ENCODE assay signal across 27 mouse cellular contexts in the genomic region with DNA sequence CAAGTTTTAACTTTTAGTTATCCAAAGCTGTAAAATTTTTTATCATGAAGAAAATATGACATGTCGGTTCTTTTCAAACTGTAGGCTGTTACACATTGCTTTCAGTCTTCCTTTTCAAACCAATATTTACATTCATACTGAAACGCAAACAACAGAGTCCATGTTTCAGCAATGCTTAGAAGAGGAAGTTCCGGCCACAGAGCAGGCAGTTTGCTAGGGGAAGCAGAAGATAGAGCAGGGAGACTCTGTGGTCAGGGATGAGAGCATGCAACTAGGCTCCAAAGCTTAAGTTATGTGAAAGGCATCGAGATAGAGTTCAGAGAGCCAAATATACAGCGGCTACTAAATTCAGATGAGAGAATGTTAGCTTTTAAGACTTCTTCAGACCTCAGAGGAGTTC.
A peak's percentile ranks its signal among the peaks of the same experiment; 100 is the strongest.
DNase-seq lines count a peak whose midpoint lies in the region; ATAC-seq and TF ChIP-seq lines count a peak whose summit lies in the region.
"Had no signal": no experiment of that assay in that cellular context is flagged by ENCODE, and none has a peak within 500 bp of the region (broad histone marks: within the 10 kb centered on the region; RNA-seq: fewer than 3 reads in every experiment).

No protein-coding gene starts in this region.

- H3K79me2 ChIP-seq in liver, adult 2 months (ENCODE audit: control insufficient read depth, insufficient read depth, low read length) = peaks cover 2% of the 10 kb centered on the region; the same call in 1 of the 2 replicates
- H3K79me2 ChIP-seq in macrophage (ENCODE audit: inconsistent target) = no peaks in the 10 kb centered on the region

- H3K36me3 ChIP-seq in liver, adult 2 months (ENCODE audit: control insufficient read depth, insufficient read depth, low read length) = no peaks in the 10 kb centered on the region
- no peaks in the 10 kb centered on the region for H3K36me3 ChIP-seq in liver, embryonic 11.5 days (ENCODE audit: control insufficient read depth, insufficient read depth, low read length)
- no peaks in the 10 kb centered on the region for H3K36me3 ChIP-seq in macrophage (ENCODE audit: inconsistent target)
- H3K36me3 ChIP-seq in splenic B cell, adult 2 months (ENCODE audit: control insufficient read depth, insufficient read depth, low read length, poor library complexity, severe bottlenecking) = no peaks in the 10 kb centered on the region
- H3K36me3 ChIP-seq: embryonic facial prominence, embryonic 15.5 days; limb, embryonic 10.5 days; liver, embryonic 13.5 days; lung, embryonic 15.5 days; midbrain, embryonic 13.5 days had no signal

- DNase-seq in liver, adult 2 months (ENCODE audit: extremely low read depth, low read depth, low spot score) = peak; percentile 63
- no peak for DNase-seq in liver, embryonic 11.5 days (ENCODE audit: low spot score)
- peak; percentile 1 for DNase-seq in splenic B cell, adult 2 months (ENCODE audit: low read depth, low spot score)
- no peak for DNase-seq in cerebellum, adult 9-11 months
- DNase-seq in kidney, postnatal 36 days = no peak
- no peak for DNase-seq in gastrocnemius, adult 2 months
- DNase-seq: adrenal gland, adult 8-10 months; B cell, adult 2 months; cerebellum, adult 8-10 months; gastrocnemius, postnatal 14 days; heart, adult 2 months; kidney, adult 18-20 months; layer of hippocampus, adult 9-11 months; liver, embryonic 13.5 days; lung, postnatal 4 days; right cerebral cortex, postnatal 14 days; thymus, postnatal 14 days had no signal

- no peaks in the 10 kb centered on the region for H3K27me3 ChIP-seq in liver, adult 2 months (ENCODE audit: control insufficient read depth, insufficient read depth, low read length)
- H3K27me3 ChIP-seq in liver, embryonic 11.5 days (replicated peaks; ENCODE audit: control insufficient read depth, insufficient read depth, low read length) = no peaks in the 10 kb centered on the region
- H3K27me3 ChIP-seq in splenic B cell, adult 2 months (ENCODE audit: control insufficient read depth, insufficient read depth, low read length, poor library complexity, severe bottlenecking) = no peaks in the 10 kb centered on the region
- H3K27me3 ChIP-seq: CH12.LX; embryonic facial prominence, embryonic 15.5 days; liver, embryonic 13.5 days; lung, embryonic 15.5 days; midbrain, embryonic 13.5 days had no signal

- no peak for ATAC-seq in liver, embryonic 11.5 days (replicated peaks; ENCODE audit: low FRiP score)
- ATAC-seq: forebrain, embryonic 14.5 days; inflammation-experienced regulatory T-cells, adult 6 months; midbrain, embryonic 13.5 days had no signal

- 36% methylated on average over 5 of the region's 5 CpGs for WGBS in liver, adult 2 months
- 55% methylated on average over 5 of the region's 5 CpGs for WGBS in liver, embryonic 11.5 days
- WGBS in macrophage (ENCODE audit: missing documents) = 2% methylated on average over 5 of the region's 5 CpGs

- no peak overlapping the region for H3K4me3 ChIP-seq in liver, adult 2 months (ENCODE audit: insufficient read depth, low read depth, low read length)
- H3K4me3 ChIP-seq in liver, embryonic 11.5 days (ENCODE audit: low read depth, low read length) = no peak overlapping the region
- no peak overlapping the region for H3K4me3 ChIP-seq in macrophage (ENCODE audit: inconsistent target)
- H3K4me3 ChIP-seq in gastrocnemius, adult 2 months = no peak overlapping the region
- H3K4me3 ChIP-seq: embryonic facial prominence, embryonic 15.5 days; heart, adult 2 months; left cerebral cortex, adult 2 months; limb, embryonic 10.5 days; liver, embryonic 13.5 days; lung, embryonic 15.5 days; midbrain, embryonic 13.5 days had no signal

- H3K27ac ChIP-seq in liver, adult 2 months (replicated peaks; ENCODE audit: insufficient read depth, low read depth, low read length) = peak overlapping the region; percentile 2; the same call in 1 of the 2 replicates
- H3K27ac ChIP-seq in liver, embryonic 11.5 days (ENCODE audit: low read depth, low read length) = no peak overlapping the region
- peak overlapping the region; percentile 72 for H3K27ac ChIP-seq in macrophage
- no peak overlapping the region for H3K27ac ChIP-seq in gastrocnemius, adult 2 months
- H3K27ac ChIP-seq: embryonic facial prominence, embryonic 15.5 days; heart, adult 2 months; hindbrain, embryonic 14.5 days; left cerebral cortex, adult 2 months; limb, embryonic 10.5 days; liver, embryonic 13.5 days; lung, embryonic 15.5 days; midbrain, embryonic 13.5 days had no signal

- H3K9me3 ChIP-seq in liver, embryonic 11.5 days (ENCODE audit: control insufficient read depth, low read length) = no peaks in the 10 kb centered on the region
- H3K9me3 ChIP-seq: embryonic facial prominence, embryonic 15.5 days; limb, embryonic 10.5 days; liver, embryonic 13.5 days; lung, embryonic 15.5 days; midbrain, embryonic 13.5 days had no signal

- no peak for TF ChIP-seq CTCF in liver, adult 2 months (IDR thresholded peaks at IDR 0.05; ENCODE audit: low read depth, low read length)
- TF ChIP-seq CTCF in gastrocnemius, adult 2 months (IDR thresholded peaks at IDR 0.05) = no peak

- no peak for TF ChIP-seq POLR2A in liver, adult 2 months (IDR thresholded peaks at IDR 0.05; ENCODE audit: extremely low read depth, insufficient read depth, low read length)

- no peak overlapping the region for H3K9ac ChIP-seq in liver, adult 2 months (ENCODE audit: low read depth, low read length)
- H3K9ac ChIP-seq in liver, embryonic 11.5 days (ENCODE audit: low read depth, low read length) = no peak overlapping the region
- H3K9ac ChIP-seq: embryonic facial prominence, embryonic 15.5 days; hindbrain, embryonic 14.5 days; liver, embryonic 13.5 days; lung, embryonic 15.5 days; midbrain, embryonic 13.5 days had no signal

- intact Hi-C loops in gastrocnemius, adult 2 months (cut with DNase I) = no loop called here

- H3K4me1 ChIP-seq in liver, adult 2 months (ENCODE audit: control insufficient read depth, insufficient read depth, low read length) = peaks cover 6% of the 10 kb centered on the region
- no peaks in the 10 kb centered on the region for H3K4me1 ChIP-seq in liver, embryonic 11.5 days (replicated peaks; ENCODE audit: control insufficient read depth, insufficient read depth, low read length)
- H3K4me1 ChIP-seq: embryonic facial prominence, embryonic 15.5 days; limb, embryonic 10.5 days; liver, embryonic 13.5 days; lung, embryonic 15.5 days; midbrain, embryonic 13.5 days had no signal

- no peak overlapping the region for H3K4me2 ChIP-seq in liver, embryonic 11.5 days
- H3K4me2 ChIP-seq: embryonic facial prominence, embryonic 15.5 days; hindbrain, embryonic 14.5 days; liver, embryonic 13.5 days; lung, embryonic 15.5 days; midbrain, embryonic 13.5 days had no signal

Comparison
In these comparisons a context has a peak if more than half of its experiments do, and no peak if none do; other contexts are left out.
1. DNase-seq: peak in liver, adult 2 months (single experiment) and splenic B cell, adult 2 months (single experiment); none in liver, embryonic 11.5 days (single experiment), cerebellum, adult 9-11 months (single experiment), kidney, postnatal 36 days (0 of 2) and gastrocnemius, adult 2 months (single experiment).
2. H3K27ac ChIP-seq: peak in liver, adult 2 months (single experiment) and macrophage (single experiment); none in liver, embryonic 11.5 days (single experiment) and gastrocnemius, adult 2 months (single experiment).